Mouse (Mus musculus): ENCODE data around the gene Med16.

Med16 gene

DNA sequence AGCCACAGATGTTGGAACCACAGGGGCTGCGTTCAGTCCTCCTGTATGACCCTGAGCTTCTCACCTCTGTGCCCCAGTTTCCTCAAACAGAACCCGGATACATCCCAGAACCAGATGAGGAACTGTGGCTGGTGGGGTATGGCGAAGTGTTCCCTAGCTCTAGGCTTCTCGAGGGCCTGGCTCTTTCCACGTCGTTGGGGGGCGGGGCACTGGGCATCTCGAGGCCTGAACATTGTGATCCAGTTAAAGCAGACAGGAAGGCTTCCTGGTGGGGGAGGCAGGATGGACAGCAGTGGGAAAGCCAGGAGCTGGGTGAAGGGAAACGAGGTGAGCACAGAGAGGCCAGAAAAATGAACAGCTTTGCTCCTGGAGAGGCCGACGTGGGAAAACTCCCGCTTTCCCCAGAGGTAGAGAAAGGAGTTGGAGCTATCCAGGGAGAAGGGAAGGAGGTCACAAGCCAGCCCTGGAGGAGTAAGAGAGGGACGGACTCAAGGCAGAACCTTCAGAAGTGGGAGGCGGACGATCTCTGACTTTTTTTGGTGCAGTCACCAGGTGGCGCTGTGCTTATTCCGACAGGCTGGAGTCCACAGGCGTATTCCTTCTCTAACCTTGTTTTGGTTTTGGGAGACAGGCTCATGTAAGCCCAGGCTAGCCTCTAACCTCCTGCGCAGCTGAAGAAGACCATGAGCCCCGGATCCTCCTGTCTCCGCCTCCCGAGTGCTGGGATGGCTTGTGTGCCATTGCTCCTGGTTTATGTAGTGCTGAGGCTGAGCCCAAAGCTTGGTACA, 25.2 kb downstream of the Med16 start:
- DNase-seq = peak; percentile 92 to 93

DNA sequence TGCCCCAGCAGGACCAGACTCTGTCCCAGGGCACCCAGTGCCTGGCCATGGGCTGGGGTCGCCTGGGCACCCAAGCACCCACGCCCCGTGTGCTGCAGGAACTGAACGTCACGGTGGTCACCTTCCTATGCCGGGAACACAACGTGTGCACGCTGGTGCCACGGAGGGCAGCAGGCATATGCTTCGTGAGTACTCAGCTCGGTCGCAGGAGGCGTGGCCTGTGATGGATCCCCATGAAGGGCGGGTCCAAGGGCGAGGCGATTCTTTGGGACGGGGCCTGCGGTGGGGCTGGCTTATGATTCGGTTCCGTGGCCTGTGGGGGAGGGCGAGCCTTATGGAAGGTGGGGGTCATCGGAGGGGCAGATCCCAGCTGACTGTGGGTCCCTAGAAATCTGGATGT, 26.7 kb downstream of the Med16 start:
- peak; percentile 65 to 75 for DNase-seq

DNA sequence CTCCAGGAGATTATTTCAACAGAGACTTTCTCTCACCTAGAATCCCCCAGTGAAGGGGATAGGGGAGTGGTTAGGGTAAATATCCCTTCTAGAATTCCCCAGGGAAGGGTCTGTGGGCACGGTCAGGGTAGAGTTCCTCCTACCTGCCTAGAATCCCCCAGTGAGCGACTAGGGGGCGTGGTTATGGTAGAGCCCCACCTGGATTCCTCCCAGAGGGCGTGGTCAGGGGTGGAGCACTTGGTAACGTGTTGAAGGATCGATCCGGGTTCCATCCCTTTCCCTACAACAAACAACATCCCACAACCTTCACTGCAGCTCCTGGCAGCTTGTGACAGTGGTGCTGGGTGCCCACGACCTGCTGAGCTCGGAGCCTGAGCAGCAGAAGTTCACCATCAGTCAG, 28.0 kb downstream of the Med16 start:
- peak in 1 of 2 experiments; percentile 64 for DNase-seq

DNA sequence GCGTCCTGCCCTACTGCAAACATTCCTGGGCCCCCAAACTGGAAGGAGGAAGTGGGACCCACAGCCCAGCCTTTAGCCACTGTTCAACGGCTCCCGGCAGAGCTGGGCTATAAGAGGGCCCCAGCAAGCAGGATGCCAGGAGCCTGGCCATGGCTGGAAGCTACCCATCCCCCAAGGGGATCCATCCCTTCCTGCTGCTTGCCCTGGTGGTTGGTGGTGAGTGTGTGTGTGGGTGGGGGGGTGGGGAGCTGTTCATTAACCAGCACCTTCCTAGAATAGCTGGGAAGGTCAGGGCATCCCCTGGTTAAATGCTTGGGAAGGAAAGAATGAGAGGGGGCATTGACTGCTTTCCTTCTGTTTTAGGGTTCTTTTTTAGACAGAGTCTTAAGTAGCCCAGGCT, 29.2 kb downstream of the Med16 start:
- DNase-seq = peak in 1 of 2 experiments; percentile 60

DNA sequence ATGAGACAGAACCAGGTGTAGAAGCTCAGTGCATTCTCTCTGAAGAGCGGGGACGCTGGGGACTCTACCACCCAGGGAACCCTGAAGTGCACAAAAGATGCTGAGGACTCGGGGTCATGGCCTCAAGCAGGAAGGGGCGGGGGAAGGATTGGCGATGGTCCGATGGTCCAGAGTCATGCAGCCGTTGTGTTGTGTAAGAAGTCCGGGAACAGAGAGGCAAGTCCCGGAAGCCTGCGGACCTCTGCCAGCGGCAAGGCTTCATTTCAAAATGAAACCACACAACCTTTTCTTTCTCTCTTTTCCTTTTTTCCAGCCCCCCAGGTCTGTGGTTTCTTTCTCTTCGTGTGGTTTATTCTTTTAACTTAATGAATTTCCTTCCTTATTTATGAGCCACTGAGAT, 31.0 kb downstream of the Med16 start:
- DNase-seq = peak in 1 of 2 experiments; percentile 68

DNA sequence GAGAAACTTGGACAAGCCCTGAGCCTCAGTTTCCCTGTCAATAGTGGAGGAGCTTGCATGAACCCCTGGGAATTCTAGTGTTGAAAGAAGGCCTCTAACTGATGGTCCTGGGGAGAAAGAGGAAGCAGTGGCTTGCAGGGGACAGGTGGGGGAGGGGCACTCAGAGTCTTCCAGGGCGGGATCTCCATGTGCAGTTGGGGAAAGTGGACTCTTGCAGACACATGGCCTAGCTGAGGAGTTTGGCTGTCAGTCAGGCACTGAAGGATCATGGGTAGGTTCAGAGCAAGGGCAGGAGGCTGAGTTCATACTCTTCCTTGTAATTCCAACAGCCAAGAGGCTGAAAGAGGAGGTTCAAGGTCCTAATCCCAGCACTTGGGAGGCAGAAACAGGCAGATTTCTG, 31.5 kb downstream of the Med16 start:
- peak in 1 of 2 experiments; percentile 52 for DNase-seq

DNA sequence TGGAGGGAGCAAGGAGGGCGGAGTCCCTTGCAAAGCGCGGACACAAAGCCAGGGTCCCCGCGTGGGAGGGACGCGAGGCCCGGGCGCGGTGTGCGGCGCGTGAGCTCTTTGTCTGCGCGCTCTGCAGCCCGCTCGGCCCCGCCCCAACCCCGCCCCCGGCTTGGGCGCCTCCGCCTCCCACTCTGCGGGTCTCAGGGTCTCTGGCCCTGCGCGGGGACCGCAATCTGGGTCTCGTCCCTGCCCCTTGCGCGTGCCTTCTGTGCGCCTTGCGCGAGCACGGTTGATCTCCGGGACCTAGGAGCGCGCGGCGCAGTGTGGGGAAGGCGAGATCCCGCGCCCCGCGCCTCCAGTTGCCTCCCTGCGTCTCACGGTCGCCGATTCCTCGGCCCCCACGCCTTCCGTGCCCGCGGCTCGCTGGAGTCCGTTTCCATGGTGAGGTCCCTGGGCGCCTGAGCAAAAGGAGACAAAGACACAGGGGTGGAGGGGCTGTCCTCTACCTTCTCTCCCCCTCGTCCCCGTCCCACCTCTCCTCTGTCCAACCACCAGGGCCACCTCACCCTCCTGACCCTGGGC, 34.3 kb downstream of the Med16 start, which contains the start of the genes Prtn3 and Plppr3:
TSS of gene Prtn3 (plus strand) at position 187 of the 573 bp plus-strand sequence.
TSS of gene Plppr3 (minus strand) at position 345 of the 573 bp plus-strand sequence.
- peak; percentile 76 to 82 for DNase-seq

DNA sequence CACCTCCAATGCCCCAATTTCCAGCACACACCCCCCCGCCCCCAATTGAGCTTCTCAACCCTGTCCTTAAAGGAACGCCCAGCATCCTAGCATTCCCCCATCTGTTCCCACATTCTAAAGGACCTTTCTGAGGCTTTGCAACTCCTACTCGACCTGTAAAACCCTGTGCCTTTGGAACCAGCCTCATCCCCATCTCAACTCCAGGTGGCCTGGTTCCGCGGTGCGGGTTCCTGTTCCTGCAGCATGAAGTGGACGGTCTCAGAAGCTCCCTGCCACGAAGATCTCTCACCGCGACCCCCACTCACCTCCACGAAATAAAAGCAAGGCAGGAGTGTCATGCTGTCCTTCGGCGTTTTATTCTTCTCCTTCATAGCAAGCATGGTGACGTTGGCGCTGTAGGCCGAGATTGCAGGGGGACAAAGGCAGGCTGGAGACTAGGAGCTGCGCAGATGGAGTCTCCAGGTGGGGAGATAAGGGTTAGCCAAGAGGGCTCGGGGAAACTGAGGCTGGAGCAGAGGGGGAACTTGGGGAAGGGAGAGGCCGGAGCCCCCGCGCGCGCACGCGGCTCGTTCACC, 34.9 kb downstream of the Med16 start:
- peak; percentile 19 to 36 for DNase-seq

DNA sequence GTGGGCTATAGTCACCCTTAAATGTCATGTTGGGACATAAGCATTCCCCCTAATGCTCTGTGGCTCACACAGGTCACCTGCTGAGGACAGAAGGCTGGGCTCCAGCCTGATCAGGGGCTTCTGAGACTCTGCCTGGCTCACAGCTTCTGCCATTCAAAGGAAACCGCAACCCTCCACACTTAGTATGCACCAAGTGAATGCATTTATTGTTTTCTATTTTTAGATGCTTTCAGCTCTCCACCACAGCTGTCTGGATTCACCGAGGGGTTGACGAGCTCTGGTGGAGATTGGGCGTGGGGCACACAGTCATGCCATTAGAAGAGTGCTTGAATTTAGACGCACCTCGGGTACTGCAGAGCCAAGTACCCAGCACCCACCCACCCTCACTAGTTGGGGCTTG, 35.4 kb downstream of the Med16 start:
- DNase-seq = no peak

DNA sequence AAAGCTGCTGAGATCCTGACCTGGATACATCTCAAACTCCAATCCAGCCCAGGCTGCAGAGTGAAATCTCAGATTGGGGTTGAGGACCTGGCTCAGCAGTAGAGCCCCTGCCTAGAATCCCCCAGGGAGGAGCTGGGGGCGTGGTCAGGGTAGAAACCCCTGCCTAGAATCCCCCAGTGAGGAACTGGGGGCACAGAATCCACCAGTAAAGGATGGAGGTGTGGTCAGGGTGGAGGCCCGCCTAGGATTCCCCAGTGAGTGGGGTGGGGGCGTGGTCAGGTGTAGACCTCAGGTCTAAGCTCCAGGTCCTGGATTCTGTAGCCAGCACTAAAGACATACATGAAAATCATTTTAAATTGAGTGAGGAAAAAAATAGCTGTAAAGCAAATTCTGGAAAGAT, 35.9 kb downstream of the Med16 start:
- peak; percentile 27 to 38 for DNase-seq

DNA sequence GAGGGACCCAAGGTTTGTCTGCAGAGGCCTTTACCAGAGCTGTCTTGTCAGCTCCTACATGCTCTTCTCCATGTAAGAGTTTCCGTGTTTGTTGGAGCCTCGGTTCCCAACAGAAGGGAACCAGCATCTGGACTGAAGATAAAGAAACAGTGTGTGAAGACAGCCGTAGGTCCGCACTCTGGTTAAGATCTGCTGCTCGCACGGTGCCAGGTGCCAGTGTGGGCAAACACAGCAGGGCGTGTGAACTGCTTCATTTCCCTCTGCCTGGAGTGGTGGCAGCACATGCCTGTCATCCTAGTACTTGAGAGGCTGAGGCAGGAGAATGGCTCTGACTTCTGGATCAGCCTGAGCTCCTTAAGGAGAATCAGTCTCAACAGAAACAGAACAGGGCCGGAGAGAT, 36.9 kb downstream of the Med16 start:
- no peak for DNase-seq

DNA sequence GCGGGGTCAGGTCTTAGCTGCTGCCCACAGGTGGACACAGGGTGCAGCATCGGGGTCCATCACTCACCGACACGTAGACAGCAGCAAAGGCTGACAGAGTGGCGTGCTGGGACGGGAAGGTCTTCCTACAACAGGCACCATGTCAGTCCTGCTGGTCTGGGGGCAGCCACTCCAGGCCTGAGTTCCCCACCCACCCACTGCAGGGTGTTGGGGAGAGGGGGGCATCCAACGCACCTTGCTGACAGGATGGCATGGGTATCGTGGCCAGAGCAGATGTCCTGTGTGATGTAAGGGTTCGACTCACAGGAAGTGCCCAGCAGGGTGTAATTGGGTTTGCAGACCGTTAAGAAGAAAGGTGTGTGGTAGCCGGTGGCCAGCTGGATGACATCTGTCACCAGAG, 42.1 kb downstream of the Med16 start:
- no peak for DNase-seq

DNA sequence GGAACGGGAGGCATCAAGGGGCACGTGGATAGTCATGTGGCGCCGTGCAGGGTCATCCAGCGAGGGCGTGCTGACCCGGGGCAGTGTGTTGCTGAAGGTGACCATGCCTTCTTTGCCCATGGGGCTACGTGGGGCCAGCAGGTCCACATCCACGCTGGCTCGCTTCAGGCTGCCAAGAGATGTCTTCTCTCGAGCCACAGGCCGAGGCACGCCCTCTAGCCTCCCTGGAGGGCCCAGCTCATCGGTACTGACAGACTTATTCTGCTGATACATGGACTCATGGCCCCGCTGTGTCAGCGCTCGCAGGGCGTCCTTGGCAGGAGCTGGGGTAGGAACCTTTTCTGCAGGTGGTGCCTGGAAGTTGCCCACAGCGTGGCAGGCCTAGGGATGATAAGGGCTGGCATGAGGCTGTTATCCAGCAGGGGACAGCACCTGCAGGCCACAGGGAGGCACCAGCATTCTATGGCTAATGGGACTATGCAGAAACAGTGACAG, 42.9 kb downstream of the Med16 start:
- peak; percentile 50 to 70 for DNase-seq

DNA sequence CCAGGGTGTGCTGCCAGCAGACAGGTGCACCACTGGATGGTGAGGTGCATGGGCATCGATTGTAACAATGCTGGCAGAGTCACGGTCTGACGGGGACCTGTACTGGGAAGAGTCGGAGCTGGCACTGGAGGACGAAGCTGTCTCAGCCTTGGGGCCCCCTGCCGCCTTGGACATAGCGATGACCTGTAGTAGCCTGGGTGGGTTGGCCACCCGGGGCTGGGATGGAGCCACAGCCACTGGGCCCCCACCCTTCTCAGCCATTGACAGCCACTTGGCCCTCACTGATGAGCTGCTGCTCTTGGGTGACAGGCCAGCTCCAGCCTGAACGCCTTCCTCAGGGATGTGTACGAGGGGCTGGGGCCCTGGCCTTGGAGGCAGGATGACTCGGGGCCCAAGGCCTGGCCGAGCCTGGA, 43.5 kb downstream of the Med16 start:
- peak in 1 of 2 experiments; percentile 52 for DNase-seq

DNA sequence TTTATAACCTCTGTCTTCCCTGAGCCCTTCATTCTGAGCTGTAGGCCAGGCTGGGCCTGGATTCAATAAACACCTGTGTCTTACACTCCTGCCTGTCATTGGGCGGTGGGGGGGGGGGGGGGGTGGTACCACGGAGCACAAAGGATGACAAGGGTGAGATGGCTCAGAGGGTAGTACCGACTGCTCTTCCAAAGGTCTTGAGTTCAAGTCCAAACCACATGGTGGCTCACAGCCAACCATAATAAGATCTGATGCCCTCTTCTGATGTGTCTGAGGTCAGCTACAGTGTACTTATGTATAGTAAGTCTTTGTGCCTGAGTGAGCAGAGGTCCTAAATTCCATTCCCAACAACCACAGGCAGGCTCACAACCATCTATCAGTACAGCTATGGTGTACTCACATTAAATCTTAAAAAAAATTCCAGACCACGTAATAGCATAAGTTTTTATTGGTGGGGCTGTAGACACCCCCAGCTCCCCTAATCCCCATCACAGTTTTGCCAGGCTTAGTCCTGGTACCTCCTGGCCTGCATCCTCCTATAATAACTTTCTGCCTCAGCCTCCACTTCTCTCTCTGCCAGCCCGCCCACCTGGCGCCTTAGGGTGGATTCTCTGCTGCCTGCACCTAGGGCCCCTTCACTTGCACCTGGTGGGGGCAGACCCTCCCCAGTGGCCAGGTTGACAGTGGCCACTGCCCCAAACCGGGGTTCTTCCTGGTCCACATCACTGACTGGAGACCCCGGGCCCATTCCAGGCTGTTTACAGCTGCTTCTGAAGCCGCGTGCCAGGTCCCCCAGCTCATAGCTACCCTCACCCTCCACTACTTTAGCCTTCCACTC, 44.2 kb downstream of the Med16 start:
- DNase-seq = peak in 1 of 2 experiments; percentile 5

DNA sequence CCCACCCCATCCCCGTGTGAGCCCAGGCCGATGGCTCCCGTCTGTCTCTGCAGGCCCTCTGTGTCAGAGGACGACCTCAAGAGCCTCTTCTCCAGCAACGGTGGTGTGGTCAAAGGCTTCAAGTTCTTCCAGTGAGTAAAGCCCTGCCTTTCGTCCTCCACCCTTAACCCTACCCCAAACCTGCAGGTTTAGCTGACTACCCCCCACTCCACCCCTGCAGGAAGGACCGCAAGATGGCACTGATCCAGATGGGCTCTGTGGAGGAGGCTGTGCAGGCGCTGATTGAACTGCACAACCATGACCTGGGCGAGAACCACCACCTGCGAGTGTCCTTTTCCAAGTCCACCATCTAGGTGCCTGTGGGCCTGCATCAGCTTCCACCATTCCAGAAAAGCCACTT, 45.8 kb downstream of the Med16 start:
- DNase-seq = peak; percentile 52 to 55

DNA sequence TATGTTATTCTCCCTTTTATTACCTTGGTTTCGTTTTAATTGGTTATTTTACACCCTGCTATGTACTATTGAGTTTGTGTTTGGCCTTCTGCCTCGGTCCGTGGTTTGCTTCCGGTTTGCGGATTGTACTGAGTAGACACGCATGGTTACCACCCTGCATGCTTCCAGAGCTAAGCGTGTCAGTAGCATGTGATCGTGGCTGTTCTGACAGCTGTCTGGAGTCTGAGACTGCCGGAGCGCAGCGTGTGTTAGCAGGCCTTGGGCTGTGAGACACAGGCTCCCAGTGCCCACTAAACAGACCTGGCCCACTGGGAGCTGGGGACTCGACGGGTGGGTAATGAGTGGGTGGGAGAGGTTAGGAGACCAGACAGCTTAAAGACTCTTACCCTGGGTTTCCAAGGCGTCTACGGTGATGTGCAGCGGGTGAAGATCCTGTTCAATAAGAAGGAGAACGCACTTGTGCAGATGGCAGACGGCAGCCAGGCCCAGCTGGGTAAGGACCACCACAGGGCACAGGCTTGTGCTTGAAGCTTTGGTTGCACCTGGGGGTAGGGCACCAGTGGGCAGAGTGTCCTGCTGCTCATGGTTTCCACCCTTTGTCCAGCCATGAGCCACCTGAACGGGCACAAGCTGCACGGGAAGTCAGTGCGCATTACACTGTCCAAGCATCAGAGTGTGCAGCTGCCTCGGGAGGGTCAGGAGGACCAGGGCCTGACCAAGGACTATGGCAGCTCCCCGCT, 46.5 kb downstream of the Med16 start:
- peak; percentile 42 to 59 for DNase-seq

DNA sequence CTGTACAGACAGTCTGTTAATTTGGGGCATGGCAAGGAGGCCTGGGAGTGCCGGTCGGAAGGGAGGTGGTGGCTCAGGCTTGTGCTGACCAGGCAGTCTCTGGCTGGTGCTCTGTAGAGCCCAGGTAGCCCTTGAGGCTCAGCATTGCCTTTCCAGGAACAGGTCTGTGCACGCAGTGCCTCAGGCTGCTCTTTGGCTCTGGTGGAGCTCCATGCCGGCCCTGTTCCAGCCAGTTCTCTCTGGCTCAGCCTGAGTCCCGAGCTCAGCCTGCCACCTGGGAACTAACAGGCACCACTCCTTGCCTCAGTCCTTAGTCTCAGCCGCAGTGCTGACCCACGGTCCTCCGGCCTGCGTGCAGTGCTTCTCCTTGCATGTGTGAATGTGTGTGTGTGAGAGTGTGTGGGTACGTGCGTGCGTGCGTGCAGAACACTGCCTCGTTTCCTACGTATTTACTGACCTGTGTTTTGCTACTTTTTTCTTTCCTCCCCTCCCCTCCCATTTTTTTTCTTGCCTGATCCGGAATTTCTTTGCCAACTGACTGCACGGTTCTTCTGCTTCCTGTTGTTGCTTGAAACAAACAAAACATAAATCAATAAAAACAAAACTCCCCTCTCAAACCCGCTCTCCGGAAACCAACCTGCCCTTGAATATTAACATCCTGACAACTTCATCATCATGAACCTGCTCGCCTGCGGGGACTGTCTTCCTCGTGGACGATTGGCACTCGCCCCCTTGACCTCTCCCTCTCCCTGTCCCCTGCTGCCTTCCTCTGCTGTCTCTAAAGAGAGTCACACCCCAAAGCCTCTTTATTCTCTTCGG, 47.3 kb downstream of the Med16 start:
- peak; percentile 58 to 74 for DNase-seq

DNA sequence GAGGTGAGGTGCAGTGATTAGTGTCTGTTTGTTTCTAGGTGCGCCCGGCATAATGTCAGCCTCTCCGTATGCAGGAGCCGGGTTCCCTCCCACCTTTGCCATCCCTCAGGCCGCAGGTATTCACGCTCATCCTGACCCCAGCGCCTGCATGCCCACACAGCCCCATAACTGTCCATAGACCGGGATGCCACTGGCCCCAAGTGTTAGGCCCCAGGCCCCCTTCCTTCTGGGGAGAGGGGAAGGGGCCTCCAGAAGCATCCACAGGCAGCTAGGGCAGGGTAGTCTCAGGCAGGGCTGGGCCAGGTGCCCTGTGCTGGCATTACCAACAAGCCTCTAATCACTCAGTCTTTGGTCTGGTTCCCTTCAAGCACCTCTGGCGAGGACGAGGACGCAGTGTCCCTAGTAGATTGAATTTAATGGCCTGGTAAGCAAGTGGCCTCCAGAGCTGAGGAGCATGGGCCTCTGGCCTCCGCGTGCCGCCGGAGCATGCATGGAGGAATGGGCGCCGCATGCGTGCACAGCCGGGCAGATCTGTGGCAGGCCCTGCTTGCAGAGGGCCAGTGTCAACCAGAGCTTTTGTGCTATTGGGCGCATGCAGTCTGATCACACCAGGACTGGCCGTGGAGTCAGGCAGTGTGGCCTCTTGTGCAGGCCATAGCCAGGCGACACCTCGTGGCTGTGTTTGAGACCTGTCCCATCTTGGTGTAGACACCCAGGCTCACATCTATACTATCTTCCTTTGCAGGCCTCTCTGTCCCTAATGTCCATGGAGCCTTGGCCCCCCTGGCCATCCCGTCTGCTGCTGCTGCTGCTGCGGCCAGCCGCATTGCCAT, 48.4 kb downstream of the Med16 start:
- no peak for DNase-seq

DNA sequence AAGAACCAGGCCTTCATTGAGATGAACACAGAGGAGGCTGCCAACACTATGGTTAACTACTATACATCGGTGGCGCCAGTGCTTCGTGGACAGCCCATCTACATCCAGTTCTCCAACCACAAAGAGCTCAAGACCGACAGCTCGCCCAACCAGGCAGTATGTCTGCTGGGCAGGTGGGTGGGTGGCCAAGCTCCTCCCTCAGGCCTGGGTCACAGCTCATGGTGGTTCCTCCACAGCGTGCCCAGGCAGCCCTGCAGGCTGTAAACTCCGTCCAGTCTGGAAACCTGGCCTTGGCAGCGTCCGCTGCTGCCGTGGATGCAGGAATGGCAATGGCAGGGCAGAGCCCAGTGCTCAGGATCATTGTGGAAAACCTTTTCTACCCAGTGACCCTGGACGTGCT, 49.6 kb downstream of the Med16 start:
- DNase-seq = peak; percentile 49 to 62
